Mouse (Mus musculus) midbrain, postnatal 0 days (tissue): ENCODE data around the gene Hoxa5. TPM values are rescaled to one million over a fixed set of nuclear protein-coding genes. Genes with fewer than 3 reads are reported as not detected.

Experiments used
- ATAC-seq: fragments of 200-750 bp; cut with Nextera tagmentation; 2 replicates; pipeline ENCODE4 v1.8.0; 2017; ENCODE audit warnings: moderate number of reproducible peaks, mild to moderate bottlenecking, moderate TSS enrichment, moderate library complexity; ENCODE audit not compliant: low FRiP score
- DNase-seq: peaks from one replicate; pipeline ENCODE4 v3.0.0-alpha.2; 2015; ENCODE audit warnings: low spot score
- H3K27ac ChIP-seq: fragments of 300-500 bp; sonication (generic); 2 replicates; pipeline ENCODE4 v1.5.1; 2014; ENCODE audit warnings: low read depth, mild to moderate bottlenecking, low read length, mixed read lengths
- H3K27me3 ChIP-seq: fragments of 300-500 bp; sonication (generic); 2 replicates; pipeline ENCODE4 v1.6.1; 2014; ENCODE audit warnings: low read length, control low read depth, mixed read lengths; ENCODE audit not compliant: insufficient read depth
- H3K36me3 ChIP-seq: fragments of 300-500 bp; sonication (generic); 2 replicates; pipeline ENCODE4 v1.6.1; 2014; ENCODE audit warnings: low read length, control low read depth, mixed read lengths; ENCODE audit not compliant: insufficient read depth
- H3K4me1 ChIP-seq: fragments of 300-500 bp; sonication (generic); 2 replicates; pipeline ENCODE4 v1.6.1; 2014; ENCODE audit warnings: mild to moderate bottlenecking, control low read depth, antibody characterized with exemption, low read length, mixed read lengths; ENCODE audit not compliant: insufficient read depth
- H3K4me2 ChIP-seq: fragments of 300-500 bp; sonication (generic); 2 replicates; pipeline ENCODE4 v1.6.1; 2014; ENCODE audit warnings: low read depth, mild to moderate bottlenecking, low read length, mixed read lengths; ENCODE audit not compliant: poor library complexity, severe bottlenecking
- H3K4me3 ChIP-seq: fragments of 300-500 bp; sonication (generic); 2 replicates; pipeline ENCODE4 v1.5.1; 2014; ENCODE audit warnings: low read depth, mild to moderate bottlenecking, low read length, moderate library complexity
- H3K9ac ChIP-seq: fragments of 300-500 bp; sonication (generic); replicated peaks from 2 replicates; pipeline ENCODE4 v1.6.1; 2014; ENCODE audit warnings: mild to moderate bottlenecking, low read length, moderate library complexity, mixed read lengths; ENCODE audit not compliant: poor library complexity, severe bottlenecking
- H3K9me3 ChIP-seq: fragments of 300-500 bp; sonication (generic); 2 replicates; pipeline ENCODE4 v1.6.1; 2016; ENCODE audit warnings: low read length, control low read depth
- CTCF ChIP-seq: IDR thresholded peaks from 2 replicates; pipeline ENCODE4 v1.5.1; 2016; ENCODE audit warnings: antibody characterized with exemption, mild to moderate bottlenecking
- WGBS: fragments of 180-500 bp; shearing (Covaris S2); extraction: QIAGEN DNeasy Blood & Tissue Kit; methylation state at CpG from one replicate; pipeline ENCODE4 v1.1.7; 2014; 5-methylcytosine and 5-hydroxymethylcytosine counted together
- polyA plus RNA-seq: library from polyadenylated mRNA; unstranded; fragments of >200 nt; fragmentation: Nextera tagmentation; extraction: Ambion mirVana; gene quantifications from 2 replicates; pipeline ENCODE4 v1.2.1, GENCODE M21; 2015
- total RNA-seq: library from RNA; depleted of rRNA; stranded (reverse); fragments of >200 nt; gene quantifications from 2 replicates; pipeline ENCODE4 v1.2.3, GENCODE M21; 2014

Gene Hoxa5
- total and polyA plus RNA-seq, 2 experiments from 2014 or later: 10.4 TPM; not detected in 1

DNA sequence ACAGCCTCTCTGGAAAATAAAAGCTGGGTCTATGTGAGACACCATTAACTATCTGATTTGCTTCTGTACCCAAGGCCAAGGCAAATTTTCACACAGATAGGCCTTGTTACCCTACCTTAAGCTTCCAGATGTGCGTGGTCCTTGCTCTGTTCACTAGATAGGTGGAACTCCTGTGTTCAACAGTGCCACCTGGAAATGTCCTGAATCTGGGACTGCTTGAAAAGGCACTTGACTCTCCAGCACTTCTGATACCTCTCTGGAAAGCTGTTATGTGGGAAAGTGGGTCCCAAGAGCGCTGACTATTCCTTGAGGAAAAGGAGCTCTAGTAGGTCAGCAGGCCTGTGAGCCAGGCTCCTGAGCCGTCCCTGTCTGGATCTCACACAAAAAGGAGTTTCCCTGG is 32.4 kb upstream of the Hoxa5 start:
- H3K4me2 ChIP-seq: no peak overlapping the region
- H3K4me3 ChIP-seq: no peak overlapping the region
- peaks cover 95% of the 10 kb centered on the region for H3K27me3 ChIP-seq
- no peaks in the 10 kb centered on the region for H3K36me3 ChIP-seq
- no peaks in the 10 kb centered on the region for H3K4me1 ChIP-seq
- TF ChIP-seq CTCF: no peak
- WGBS: 15% methylated on average over 3 of the region's 3 CpGs
- H3K9me3 ChIP-seq: no peaks in the 10 kb centered on the region
- DNase-seq (no peak), ATAC-seq (no peak)
- no peak overlapping the region for H3K27ac ChIP-seq
- H3K9ac ChIP-seq: no peak overlapping the region

DNA sequence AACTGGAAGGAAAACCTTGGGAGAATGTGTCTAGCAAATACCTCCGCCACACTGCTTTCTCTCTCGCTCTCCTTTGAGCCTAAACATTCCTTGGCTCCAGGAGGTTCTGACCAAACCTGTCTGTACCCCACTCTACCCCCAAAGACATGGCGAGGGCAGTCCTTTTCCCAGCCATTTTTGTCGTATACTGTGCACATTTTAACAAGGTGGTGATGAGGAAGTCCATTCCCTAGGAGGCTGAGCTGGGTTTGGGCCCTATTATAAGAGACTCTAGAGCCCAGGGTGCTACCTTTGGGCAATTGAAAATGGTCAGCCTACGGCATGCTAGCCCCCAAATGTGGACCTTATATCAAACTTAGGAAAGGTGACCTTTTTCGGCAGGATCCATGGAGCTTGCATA is 31.5 kb upstream of the Hoxa5 start:
- DNase-seq (no peak), ATAC-seq (no peak)
- peaks cover 92% of the 10 kb centered on the region for H3K27me3 ChIP-seq
- H3K4me3 ChIP-seq: no peak overlapping the region
- WGBS: 18% methylated on average over 6 of the region's 6 CpGs
- no peak for TF ChIP-seq CTCF
- no peak overlapping the region for H3K27ac ChIP-seq
- H3K4me2 ChIP-seq: no peak overlapping the region
- no peaks in the 10 kb centered on the region for H3K4me1 ChIP-seq
- H3K9me3 ChIP-seq: no peaks in the 10 kb centered on the region
- no peak overlapping the region for H3K9ac ChIP-seq
- no peaks in the 10 kb centered on the region for H3K36me3 ChIP-seq

DNA sequence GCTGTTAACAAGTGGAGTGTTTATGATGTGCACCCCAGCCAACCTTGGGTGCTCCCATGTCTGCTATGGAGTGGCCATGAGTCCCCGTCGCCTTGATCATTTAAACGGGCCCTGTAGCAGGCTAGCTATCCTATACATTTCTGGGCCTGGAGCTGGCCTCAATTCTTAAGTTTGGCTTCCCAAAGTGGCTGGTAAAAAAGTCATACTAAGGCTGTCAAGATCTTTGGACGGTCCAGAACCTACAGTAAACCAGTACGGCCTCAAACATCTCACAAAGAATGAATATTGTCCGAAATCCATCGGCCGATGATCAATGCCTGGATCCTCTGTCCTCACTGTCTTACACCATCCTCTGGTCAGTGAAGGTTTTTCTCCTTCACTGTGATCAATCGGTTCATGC is 30.9 kb upstream of the Hoxa5 start:
- H3K36me3 ChIP-seq: no peaks in the 10 kb centered on the region
- H3K9me3 ChIP-seq: no peaks in the 10 kb centered on the region
- no peak overlapping the region for H3K4me3 ChIP-seq
- no peak overlapping the region for H3K4me2 ChIP-seq
- ATAC-seq: no peak
- H3K27me3 ChIP-seq: peaks cover 92% of the 10 kb centered on the region
- H3K27ac ChIP-seq: no peak overlapping the region
- WGBS: 27% methylated on average over 9 of the region's 9 CpGs
- no peak overlapping the region for H3K9ac ChIP-seq
- no peak for TF ChIP-seq CTCF
- DNase-seq: no peak
- H3K4me1 ChIP-seq: no peaks in the 10 kb centered on the region

DNA sequence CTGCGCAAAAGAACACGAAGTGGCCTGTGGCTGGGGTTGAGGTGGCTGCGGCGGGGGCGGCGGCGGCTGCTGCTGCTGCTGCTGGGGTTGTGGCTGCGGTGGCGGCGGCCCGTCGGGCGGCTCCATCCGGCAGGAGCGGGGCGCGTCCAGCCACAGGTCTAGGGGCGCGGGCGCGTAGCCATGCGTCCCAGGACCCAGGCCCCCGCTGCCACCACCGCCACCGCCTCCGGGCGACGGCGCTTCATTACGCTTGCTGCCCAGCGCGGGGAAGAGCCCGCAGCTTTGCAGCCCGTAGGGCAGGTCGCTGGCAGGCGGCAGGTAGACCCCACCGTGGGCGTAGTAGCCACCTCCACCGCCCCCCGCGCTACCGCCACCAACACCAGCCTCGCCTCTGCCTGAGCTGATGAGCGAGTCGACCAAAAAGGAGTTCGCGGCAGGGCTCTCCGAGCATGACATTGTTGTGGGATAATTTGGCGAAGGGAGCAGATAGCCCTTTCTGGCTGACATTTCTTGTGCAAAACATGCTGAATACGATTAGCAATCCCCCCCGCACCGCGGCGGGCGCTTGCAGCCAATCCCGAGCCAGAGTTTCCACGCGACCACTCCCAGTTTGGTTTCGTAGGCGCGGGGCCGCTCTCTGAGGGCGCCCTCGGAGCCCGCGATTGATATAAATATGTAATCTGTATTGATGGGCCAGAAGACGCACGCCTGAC is 30.2 kb upstream of the Hoxa5 start:
- Histone ChIP-seq H3K36me3 (no peaks in the 10 kb centered on the region), H3K27me3 (peaks cover 92% of the 10 kb centered on the region), H3K9me3 (no peaks in the 10 kb centered on the region), H3K4me3 (no peak overlapping the region), H3K9ac (no peak overlapping the region), H3K27ac (no peak overlapping the region), H3K4me2 (no peak overlapping the region), H3K4me1 (no peaks in the 10 kb centered on the region)
- DNase-seq: no peak
- ATAC-seq: no peak
- no peak for TF ChIP-seq CTCF
- WGBS: 2% methylated on average over 48 of the region's 68 CpGs

DNA sequence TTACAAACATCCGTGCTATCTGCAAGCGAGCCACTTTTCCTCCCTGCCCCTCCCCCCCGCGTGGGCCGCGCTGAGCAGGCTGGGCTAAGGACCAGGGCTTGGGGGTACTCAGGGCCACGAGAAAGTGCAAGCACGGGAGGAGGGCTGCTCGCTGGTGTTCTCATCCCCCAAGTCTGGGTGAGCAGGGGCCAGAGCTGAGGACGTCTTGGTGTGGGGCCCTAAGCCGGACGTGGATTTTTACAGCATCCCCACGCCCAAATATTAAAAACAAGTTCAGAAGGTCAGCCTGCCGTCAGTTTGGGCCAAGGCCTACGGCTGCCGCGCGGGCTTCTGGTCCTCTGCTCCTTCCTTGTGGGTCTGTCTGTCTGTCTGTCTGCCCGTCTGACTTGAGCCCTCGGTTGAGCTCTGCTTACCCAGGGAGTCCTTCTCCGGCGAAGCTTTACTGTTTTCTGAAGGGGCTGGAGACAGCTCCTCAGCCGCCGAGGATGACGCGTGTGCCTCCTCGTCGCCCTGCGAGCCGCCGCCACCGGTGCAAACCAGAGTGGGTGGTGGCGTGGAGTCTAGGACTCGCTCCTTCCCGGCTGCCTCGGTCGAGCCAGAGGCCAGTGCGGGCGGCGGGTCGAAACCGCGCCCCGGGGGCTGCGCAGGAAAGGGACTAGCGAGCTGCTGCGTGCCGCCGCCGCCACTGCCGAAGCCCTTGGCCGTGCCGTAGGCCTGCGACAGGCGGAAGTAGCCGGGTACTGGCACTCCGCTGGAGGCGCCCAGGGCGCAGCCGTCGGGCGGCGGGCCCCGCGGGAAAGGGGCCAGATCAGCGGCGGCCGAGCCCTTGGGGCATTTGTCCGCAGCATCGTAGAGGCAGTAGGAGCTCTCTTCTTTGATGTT is 29.4 kb upstream of the Hoxa5 start:
- Histone ChIP-seq H3K4me1 (no peaks in the 10 kb centered on the region), H3K9me3 (no peaks in the 10 kb centered on the region), H3K27ac (no peak overlapping the region), H3K36me3 (no peaks in the 10 kb centered on the region), H3K4me3 (no peak overlapping the region), H3K4me2 (no peak overlapping the region), H3K9ac (no peak overlapping the region), H3K27me3 (peaks cover 94% of the 10 kb centered on the region)
- ATAC-seq (0 out of 2 replicates have a peak, but pooled peaks have one; percentile 23), DNase-seq (no peak)
- 2% methylated on average over 64 of the region's 70 CpGs for WGBS
- no peak for TF ChIP-seq CTCF

DNA sequence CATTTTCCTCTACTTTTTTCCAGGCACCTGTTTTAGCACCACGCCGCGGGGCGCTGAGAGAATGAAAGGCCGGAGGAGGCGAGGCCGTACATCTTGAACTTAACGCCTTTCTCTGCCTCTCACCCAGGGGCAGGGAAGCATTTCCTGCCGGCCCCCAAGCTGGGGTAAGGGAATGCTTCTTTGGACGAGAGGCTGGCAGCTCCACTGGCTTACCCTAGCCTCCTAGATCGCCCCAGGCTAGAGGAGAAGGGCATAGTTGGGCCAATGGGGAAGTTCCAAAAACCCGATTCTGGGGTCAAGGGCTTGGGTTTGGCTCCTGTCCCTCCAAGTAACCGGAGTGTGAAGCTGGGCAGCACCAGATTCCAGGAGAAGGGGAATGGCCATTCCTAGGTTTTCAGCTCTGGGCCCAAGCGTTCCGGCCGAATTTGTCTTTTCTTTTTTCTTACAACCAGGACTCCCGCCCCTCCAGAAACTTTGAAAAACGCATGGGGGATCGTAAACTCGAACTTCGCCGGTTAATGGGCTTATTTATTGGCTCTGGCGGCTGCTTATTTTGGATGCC is 28.7 kb upstream of the Hoxa5 start:
- Histone ChIP-seq H3K27ac (no peak overlapping the region), H3K9me3 (no peaks in the 10 kb centered on the region), H3K27me3 (peaks cover 93% of the 10 kb centered on the region), H3K9ac (no peak overlapping the region), H3K4me2 (no peak overlapping the region), H3K36me3 (no peaks in the 10 kb centered on the region), H3K4me3 (no peak overlapping the region), H3K4me1 (no peaks in the 10 kb centered on the region)
- no peak for TF ChIP-seq CTCF
- DNase-seq: no peak
- under 1% methylated on average over 23 of the region's 23 CpGs for WGBS
- no peak for ATAC-seq
